Mouse (Mus musculus): ENCODE measurements around the gene Htr6.

Gene Htr6

GRCm38 (mm10) chr4:139088982-139089671 lies 13.8 kb upstream of the Htr6 start:
- no peak for DNase-seq (ENCODE audit: low read depth)

GRCm38 (mm10) chr4:139086984-139087383 lies 11.6 kb upstream of the Htr6 start:
- DNase-seq (ENCODE audit: low read depth), result peak; percentile 48

- peak; percentile 90 for DNase-seq (ENCODE audit: low read depth)
These were observed 10.7 kb upstream of the Htr6 start for GRCm38 (mm10) chr4:139086037-139086436.

- no peak for DNase-seq (ENCODE audit: low read depth)
These were observed 10.0 kb upstream of the Htr6 start for GRCm38 (mm10) chr4:139085337-139085736.

GRCm38 (mm10) chr4:139082790-139083564 lies 7.6 kb upstream of the Htr6 start:
- DNase-seq (ENCODE audit: low read depth), result no peak

GRCm38 (mm10) chr4:139081270-139081931 lies 6.0 kb upstream of the Htr6 start:
- DNase-seq (ENCODE audit: low read depth), result no peak

- DNase-seq (ENCODE audit: low read depth), result no peak
These were observed 4.9 kb upstream of the Htr6 start for GRCm38 (mm10) chr4:139080259-139080658.

- DNase-seq (ENCODE audit: low read depth), result no peak
These were observed 4.1 kb upstream of the Htr6 start for GRCm38 (mm10) chr4:139079439-139079838.

GRCm38 (mm10) chr4:139078726-139079125 lies 3.4 kb upstream of the Htr6 start:
- DNase-seq (ENCODE audit: low read depth), result no peak

GRCm38 (mm10) chr4:139078313-139078712 lies 2.9 kb upstream of the Htr6 start:
- peak; percentile 19 for DNase-seq (ENCODE audit: low read depth)

- no peak for DNase-seq (ENCODE audit: low read depth)
These were observed 545 bp upstream of the Htr6 start for GRCm38 (mm10) chr4:139075915-139076314.

- DNase-seq (ENCODE audit: low read depth), result no peak
These were observed 1.3 kb downstream of the Htr6 start for GRCm38 (mm10) chr4:139074060-139074459.

GRCm38 (mm10) chr4:139068287-139068686 lies 7.1 kb downstream of the Htr6 start:
- no peak for DNase-seq (ENCODE audit: low read depth)

- DNase-seq (ENCODE audit: low read depth), result no peak
These were observed 10.5 kb downstream of the Htr6 start for GRCm38 (mm10) chr4:139064831-139065230.

GRCm38 (mm10) chr4:139059569-139059968 lies 15.8 kb downstream of the Htr6 start:
- DNase-seq (ENCODE audit: low read depth), result no peak

GRCm38 (mm10) chr4:139058029-139058428 lies 17.3 kb downstream of the Htr6 start:
- no peak for DNase-seq (ENCODE audit: low read depth)

GRCm38 (mm10) chr4:139057291-139057690 lies 18.1 kb downstream of the Htr6 start:
- DNase-seq (ENCODE audit: low read depth), result no peak

GRCm38 (mm10) chr4:139055744-139056143 lies 19.6 kb downstream of the Htr6 start:
- DNase-seq (ENCODE audit: low read depth), result no peak

GRCm38 (mm10) chr4:139055336-139055735 lies 20.0 kb downstream of the Htr6 start:
- DNase-seq (ENCODE audit: low read depth), result no peak

- DNase-seq (ENCODE audit: low read depth), result no peak
These were observed 21.0 kb downstream of the Htr6 start for GRCm38 (mm10) chr4:139054300-139054923.

GRCm38 (mm10) chr4:139053391-139053790 lies 22.0 kb downstream of the Htr6 start:
- no peak for DNase-seq (ENCODE audit: low read depth)

- no peak for DNase-seq (ENCODE audit: low read depth)
These were observed 22.6 kb downstream of the Htr6 start for GRCm38 (mm10) chr4:139052796-139053195.

Measured in naive thymus-derived CD4-positive, alpha-beta T cell, adult 2 months (primary cell).